Mouse (Mus musculus): Measurements from ENCODE around the gene Borcs6.

GRCm38 (mm10) chr11:69052824-69053421 lies 6.6 kb upstream of the Borcs6 start:
- TF ChIP-seq CTCF (IDR thresholded peaks at IDR 0.05) (no peak), EP300 (IDR thresholded peaks at IDR 0.05) (no peak)

Measured in lung, postnatal 0 days (tissue).